Mouse (Mus musculus): Measurements from ENCODE around the gene S100a1. TPM values are rescaled to one million over a fixed set of nuclear protein-coding genes. Genes with fewer than 3 reads are reported as not detected.

S100a1 gene
- polyA plus RNA-seq, 1 experiment from 2014 or later, result 11.2 TPM

- ATAC-seq, result no peak
- Histone ChIP-seq H3K36me3 (ENCODE audit: control insufficient read depth, insufficient read depth) (no peaks in the 10 kb centered on the region), H3K4me3 (replicated peaks; ENCODE audit: low read length) (no peak overlapping the region), H3K4me2 (ENCODE audit: low read length) (no peak overlapping the region), H3K27ac (ENCODE audit: low read length) (no peak overlapping the region), H3K4me1 (replicated peaks; ENCODE audit: control insufficient read depth, insufficient read depth, low read length) (peaks cover 18% of the 10 kb centered on the region), H3K9me3 (ENCODE audit: control insufficient read depth, low read length) (no peaks in the 10 kb centered on the region), H3K9ac (replicated peaks; ENCODE audit: low read depth, low read length) (no peak overlapping the region), H3K27me3 (replicated peaks; ENCODE audit: control insufficient read depth, insufficient read depth, low read length) (peaks cover 36% of the 10 kb centered on the region)
- WGBS, result 87% methylated on average over 3 of the region's 3 CpGs
These were observed 52.3 kb downstream of the S100a1 start for GRCm38 (mm10) chr3:90461935-90462334.

Other genes starting within 250 kb of the S100a1 start
- 5.3 and 6.7 TPM in 2 replicates for gene Dennd4b, start 249.2 kb downstream of the S100a1 start, polyA plus RNA-seq (2015; fragmentation: Nextera tagmentation; extraction: Ambion mirVana)
- gene Gatad2b, start 221.2 kb downstream of the S100a1 start, polyA plus RNA-seq (2015; fragmentation: Nextera tagmentation; extraction: Ambion mirVana), result 15.2 and 16.5 TPM in 2 replicates
- 17.1 and 20.0 TPM in 2 replicates for gene Slc27a3, start 124.5 kb downstream of the S100a1 start, polyA plus RNA-seq (2015; fragmentation: Nextera tagmentation; extraction: Ambion mirVana)
- 32.2 and 32.3 TPM in 2 replicates for gene Ints3, start 80.8 kb downstream of the S100a1 start, polyA plus RNA-seq (2015; fragmentation: Nextera tagmentation; extraction: Ambion mirVana)
- 2.1 and 2.6 TPM in 2 replicates for gene Npr1, start 48.5 kb downstream of the S100a1 start, polyA plus RNA-seq (2015; fragmentation: Nextera tagmentation; extraction: Ambion mirVana)
- gene Ilf2, start 38.3 kb downstream of the S100a1 start, polyA plus RNA-seq (2015; fragmentation: Nextera tagmentation; extraction: Ambion mirVana), result 331 and 336 TPM in 2 replicates
- gene Snapin, start 23.4 kb downstream of the S100a1 start, polyA plus RNA-seq (2015; fragmentation: Nextera tagmentation; extraction: Ambion mirVana), result 76.8 and 83.3 TPM in 2 replicates
- 202 and 220 TPM in 2 replicates for gene Chtop, start 4.9 kb downstream of the S100a1 start, polyA plus RNA-seq (2015; fragmentation: Nextera tagmentation; extraction: Ambion mirVana)
- 8.0 and 9.7 TPM in 2 replicates for gene S100a13, start within 50 bp of the S100a1 start, polyA plus RNA-seq (2015; fragmentation: Nextera tagmentation; extraction: Ambion mirVana)
- gene S100a14, start 12.5 kb upstream of the S100a1 start, polyA plus RNA-seq (2015; fragmentation: Nextera tagmentation; extraction: Ambion mirVana), result 0.31 TPM in 1 of 2 replicates, not detected in the other
- 36.2 and 44.2 TPM in 2 replicates for gene S100a16, start 22.9 kb upstream of the S100a1 start, polyA plus RNA-seq (2015; fragmentation: Nextera tagmentation; extraction: Ambion mirVana)
- gene S100a3, start 46.2 kb upstream of the S100a1 start, polyA plus RNA-seq (2015; fragmentation: Nextera tagmentation; extraction: Ambion mirVana), result 0.07 TPM in 1 of 2 replicates, not detected in the other
- not detected in 2 replicates for gene S100a2, start 75.9 kb upstream of the S100a1 start, polyA plus RNA-seq (2015; fragmentation: Nextera tagmentation; extraction: Ambion mirVana)
- gene Gm42674, start 87.5 kb upstream of the S100a1 start, polyA plus RNA-seq (2015; fragmentation: Nextera tagmentation; extraction: Ambion mirVana), result not detected in 2 replicates
- 0.65 and 1.3 TPM in 2 replicates for gene S100a4, start 89.4 kb upstream of the S100a1 start, polyA plus RNA-seq (2015; fragmentation: Nextera tagmentation; extraction: Ambion mirVana)
- not detected in 2 replicates for gene S100a5, start 94.1 kb upstream of the S100a1 start, polyA plus RNA-seq (2015; fragmentation: Nextera tagmentation; extraction: Ambion mirVana)
- gene S100a6, start 98.5 kb upstream of the S100a1 start, polyA plus RNA-seq (2015; fragmentation: Nextera tagmentation; extraction: Ambion mirVana), result 9.5 and 13.3 TPM in 2 replicates
- not detected in 2 replicates for gene S100a7a, start 139.6 kb upstream of the S100a1 start, polyA plus RNA-seq (2015; fragmentation: Nextera tagmentation; extraction: Ambion mirVana)
- 1.8 and 5.4 TPM in 2 replicates for gene S100a8, start 154.6 kb upstream of the S100a1 start, polyA plus RNA-seq (2015; fragmentation: Nextera tagmentation; extraction: Ambion mirVana)
- gene S100a9, start 181.3 kb upstream of the S100a1 start, polyA plus RNA-seq (2015; fragmentation: Nextera tagmentation; extraction: Ambion mirVana), result 0.77 and 3.4 TPM in 2 replicates
- not detected in 2 replicates for gene Pglyrp4, start 212.5 kb upstream of the S100a1 start, polyA plus RNA-seq (2015; fragmentation: Nextera tagmentation; extraction: Ambion mirVana)